Comparison of ENCODE assay signal across 33 mouse cellular contexts in the genomic region with DNA sequence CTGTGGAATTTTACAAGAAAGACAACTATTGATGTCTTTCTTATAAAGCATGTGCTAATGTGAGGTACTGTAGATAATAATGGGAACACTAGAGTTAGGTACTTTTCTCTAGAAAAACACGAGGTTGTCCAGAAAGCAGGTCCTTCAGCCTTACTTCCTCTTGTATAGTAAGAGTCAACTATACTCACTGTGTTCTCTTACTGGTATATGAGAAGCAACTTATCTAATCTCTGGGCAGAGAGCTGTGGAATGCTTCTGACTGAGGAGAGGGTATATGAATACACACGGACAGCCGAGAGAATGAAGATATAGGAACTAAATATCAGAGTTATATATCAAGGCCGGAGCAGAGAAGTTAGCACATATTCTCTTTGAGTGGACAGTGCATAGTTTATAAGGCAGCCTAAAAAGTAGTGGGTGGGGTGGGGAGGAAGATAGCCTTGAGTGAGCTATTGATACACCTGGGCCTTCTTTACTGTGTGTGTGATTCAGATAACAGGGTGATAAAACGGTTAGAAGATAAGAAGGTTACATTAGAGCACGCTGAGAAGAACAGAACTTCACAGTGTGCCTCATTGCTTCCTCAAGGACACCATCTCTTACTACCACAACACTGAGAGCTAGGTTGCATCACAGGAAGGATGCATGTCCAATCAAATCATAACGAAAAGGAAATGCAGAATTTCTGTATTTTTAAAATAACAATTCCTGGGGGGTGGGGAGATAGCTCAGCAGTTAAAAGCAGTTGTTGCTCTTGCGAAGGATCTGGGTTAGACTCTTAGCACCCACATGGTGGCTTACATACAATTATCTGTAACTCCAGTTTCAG. TPM values are rescaled to one million over a fixed set of nuclear protein-coding genes. Genes with fewer than 3 reads are reported as not detected.
DNase-seq lines count a peak whose midpoint lies in the region; ATAC-seq and TF ChIP-seq lines count a peak whose summit lies in the region.
"Had no signal": no experiment of that assay in that cellular context is flagged by ENCODE, and none has a peak within 500 bp of the region (broad histone marks: within the 10 kb centered on the region; RNA-seq: fewer than 3 reads in every experiment).

No protein-coding gene starts in this region.

- H3K9ac ChIP-seq in intestine, embryonic 14.5 days (ENCODE audit: low read length): no peak overlapping the region
- H3K9ac ChIP-seq in intestine, postnatal 0 days (ENCODE audit: low read depth, low read length): no peak overlapping the region
- H3K9ac ChIP-seq: embryonic facial prominence, embryonic 13.5 days; forebrain, embryonic 12.5 days; forebrain, embryonic 15.5 days; heart, embryonic 13.5 days; hindbrain, embryonic 15.5 days had no signal

- H3K36me3 ChIP-seq in intestine, embryonic 14.5 days (ENCODE audit: control insufficient read depth, insufficient read depth, low read length): no peaks in the 10 kb centered on the region
- H3K36me3 ChIP-seq in intestine, postnatal 0 days (ENCODE audit: control insufficient read depth, insufficient read depth): no peaks in the 10 kb centered on the region; the same call in 1 of the 2 replicates
- peaks cover 40% of the 10 kb centered on the region for H3K36me3 ChIP-seq in small intestine, adult 2 months (ENCODE audit: control insufficient read depth, insufficient read depth, low read length)
- H3K36me3 ChIP-seq: embryonic facial prominence, embryonic 10.5 days; embryonic facial prominence, embryonic 13.5 days; forebrain, embryonic 12.5 days; forebrain, embryonic 15.5 days; G1E; heart, embryonic 10.5 days; heart, embryonic 13.5 days; hindbrain, embryonic 15.5 days had no signal

- H3K4me2 ChIP-seq in intestine, embryonic 14.5 days (ENCODE audit: low read length): no peak overlapping the region
- 0 out of 2 replicates have a peak overlapping the region, but pooled peaks have one; percentile 10 for H3K4me2 ChIP-seq in intestine, postnatal 0 days (replicated peaks; ENCODE audit: low read depth)
- H3K4me2 ChIP-seq: embryonic facial prominence, embryonic 13.5 days; forebrain, embryonic 12.5 days; forebrain, embryonic 15.5 days; heart, embryonic 13.5 days; hindbrain, embryonic 15.5 days had no signal

- 67% methylated on average over 8 of the region's 8 CpGs for WGBS in intestine, embryonic 14.5 days
- 41% methylated on average over 8 of the region's 8 CpGs for WGBS in intestine, postnatal 0 days
- WGBS in small intestine, adult 2 months: 24% methylated on average over 8 of the region's 8 CpGs
- WGBS in cerebellum, adult 2 months: 91% methylated on average over 8 of the region's 8 CpGs

- TF ChIP-seq POLR2A in small intestine, adult 2 months (IDR thresholded peaks at IDR 0.05; ENCODE audit: low read depth, low read length): no peak
- TF ChIP-seq POLR2A in cerebellum, adult 2 months (IDR thresholded peaks at IDR 0.05; ENCODE audit: borderline replicate concordance, insufficient read depth, low read length): no peak

- peak; percentile 83 for ATAC-seq in intestine, embryonic 14.5 days (replicated peaks; ENCODE audit: low FRiP score, low TSS enrichment, low read depth)
- ATAC-seq in intestine, postnatal 0 days: peak; percentile 79
- ATAC-seq: forebrain, embryonic 15.5 days had no signal

- no peak overlapping the region for H3K27ac ChIP-seq in intestine, embryonic 14.5 days (ENCODE audit: low read depth)
- peak overlapping the region; percentile 62; the same call in 1 of the 2 replicates for H3K27ac ChIP-seq in intestine, postnatal 0 days (ENCODE audit: low read depth, low read length)
- peak overlapping the region; percentile 84 for H3K27ac ChIP-seq in small intestine, adult 2 months (ENCODE audit: insufficient read depth, low read depth, low read length)
- H3K27ac ChIP-seq in cerebellum, adult 2 months (ENCODE audit: insufficient read depth, low read length): no peak overlapping the region
- H3K27ac ChIP-seq: embryonic facial prominence, embryonic 10.5 days; embryonic facial prominence, embryonic 13.5 days; forebrain, embryonic 12.5 days; forebrain, embryonic 15.5 days; heart, adult 2 months; heart, embryonic 10.5 days; heart, embryonic 13.5 days; hindbrain, embryonic 15.5 days had no signal

- no peak for TF ChIP-seq CTCF in intestine, postnatal 0 days (IDR thresholded peaks at IDR 0.05; ENCODE audit: low read depth)
- TF ChIP-seq CTCF in small intestine, adult 2 months (IDR thresholded peaks at IDR 0.05; ENCODE audit: extremely low read depth, insufficient read length, insufficient replicate concordance, low read depth, low read length): no peak
- no peak for TF ChIP-seq CTCF in cerebellum, adult 2 months (IDR thresholded peaks at IDR 0.05; ENCODE audit: borderline replicate concordance, insufficient read depth, low read depth, low read length)

- H3K27me3 ChIP-seq in intestine, embryonic 14.5 days (replicated peaks; ENCODE audit: control insufficient read depth, insufficient read depth, low read length): no peaks in the 10 kb centered on the region
- no peaks in the 10 kb centered on the region for H3K27me3 ChIP-seq in intestine, postnatal 0 days (replicated peaks; ENCODE audit: control insufficient read depth, insufficient read depth, low read length)
- no peaks in the 10 kb centered on the region for H3K27me3 ChIP-seq in small intestine, adult 2 months (ENCODE audit: control insufficient read depth, insufficient read depth, low read length)
- H3K27me3 ChIP-seq in cerebellum, adult 2 months (ENCODE audit: control insufficient read depth, insufficient read depth, low read length): no peaks in the 10 kb centered on the region
- H3K27me3 ChIP-seq: CH12.LX; embryonic facial prominence, embryonic 13.5 days; forebrain, embryonic 12.5 days; forebrain, embryonic 15.5 days; heart, embryonic 13.5 days; hindbrain, embryonic 15.5 days had no signal

- no peaks in the 10 kb centered on the region for H3K9me3 ChIP-seq in intestine, embryonic 14.5 days (ENCODE audit: control insufficient read depth, low read length)
- no peaks in the 10 kb centered on the region for H3K9me3 ChIP-seq in intestine, postnatal 0 days (ENCODE audit: control insufficient read depth)
- H3K9me3 ChIP-seq: embryonic facial prominence, embryonic 10.5 days; embryonic facial prominence, embryonic 13.5 days; forebrain, embryonic 12.5 days; forebrain, embryonic 15.5 days; G1E; heart, embryonic 10.5 days; heart, embryonic 13.5 days; hindbrain, embryonic 15.5 days had no signal

- no peak overlapping the region for H3K4me3 ChIP-seq in intestine, embryonic 14.5 days (ENCODE audit: low read depth, low read length)
- H3K4me3 ChIP-seq in intestine, postnatal 0 days (ENCODE audit: low read depth, low read length): no peak overlapping the region
- no peak overlapping the region for H3K4me3 ChIP-seq in small intestine, adult 2 months (ENCODE audit: low read depth, low read length)
- H3K4me3 ChIP-seq in cerebellum, adult 2 months (replicated peaks; ENCODE audit: insufficient read depth, low read depth, low read length): no peak overlapping the region
- H3K4me3 ChIP-seq: embryonic facial prominence, embryonic 10.5 days; embryonic facial prominence, embryonic 13.5 days; erythroblast, embryonic 14.5 days; forebrain, embryonic 12.5 days; forebrain, embryonic 15.5 days; heart, adult 2 months; heart, embryonic 10.5 days; heart, embryonic 13.5 days; hindbrain, embryonic 15.5 days had no signal

- H3K4me1 ChIP-seq in intestine, embryonic 14.5 days (replicated peaks; ENCODE audit: control insufficient read depth, insufficient read depth, low read length): peaks cover 4% of the 10 kb centered on the region; the same call in 1 of the 2 replicates
- no peaks in the 10 kb centered on the region; the same call in 1 of the 2 replicates for H3K4me1 ChIP-seq in intestine, postnatal 0 days (replicated peaks; ENCODE audit: control insufficient read depth, insufficient read depth, low read length)
- peaks cover 11% of the 10 kb centered on the region; the same call in 1 of the 2 replicates for H3K4me1 ChIP-seq in small intestine, adult 2 months (ENCODE audit: control insufficient read depth, insufficient read depth, insufficient read length, low read length)
- no peaks in the 10 kb centered on the region for H3K4me1 ChIP-seq in cerebellum, adult 2 months (ENCODE audit: control insufficient read depth, insufficient read depth, low read length)
- H3K4me1 ChIP-seq: embryonic facial prominence, embryonic 10.5 days; embryonic facial prominence, embryonic 13.5 days; forebrain, embryonic 12.5 days; forebrain, embryonic 15.5 days; heart, embryonic 10.5 days; heart, embryonic 13.5 days; hindbrain, embryonic 15.5 days had no signal

- peak; percentile 79 for DNase-seq in 416B (ENCODE audit: low read depth)
- no peak for DNase-seq in intestine, embryonic 14.5 days (ENCODE audit: low spot score)
- no peak for DNase-seq in kidney, postnatal 25 days
- DNase-seq in cerebellum, adult 2 months: no peak
- no peak for DNase-seq in left cerebral cortex, adult 9 months (ENCODE audit: low spot score in 2 of 2)
- DNase-seq: adrenal gland, adult 2 months; adrenal gland, postnatal 14 days; B cell, adult 2 months; cerebellum, adult 11 months; cerebellum, adult 8-10 months; cerebellum, postnatal 10 days; cerebellum, postnatal 36 days; embryo, embryonic 11 days; gastrocnemius, postnatal 25 days; heart, adult 2 months; heart, postnatal 14 days; heart, postnatal 4 days had no signal

RNA-seq across cellular contexts. Expression of a gene that starts 12.3 kb away (rescaled TPM):
- polyA plus RNA-seq in intestine, embryonic 14.5 days (2014; fragmentation: Nextera tagmentation; extraction: Ambion mirVana): 37.0 and 42.3 TPM in 2 replicates
- 38.9 and 52.2 TPM in 2 replicates for polyA plus RNA-seq in intestine, postnatal 0 days (2015; fragmentation: Nextera tagmentation; extraction: Ambion mirVana)
- 162 and 362 TPM in 2 replicates for polyA plus RNA-seq in small intestine, adult 2 months (2012; rRNA removed)
- 0.08 TPM in 2 replicates for polyA plus RNA-seq in cerebellum, adult 2 months (2012; rRNA removed)
- polyA plus RNA-seq: embryonic facial prominence, embryonic 13.5 days; forebrain, embryonic 15.5 days; G1E; hindbrain, embryonic 11.5 days had no signal

RNA-seq across cellular contexts. Expression of a gene that starts 27.8 kb away (rescaled TPM):
- polyA plus RNA-seq in intestine, embryonic 14.5 days (2014; fragmentation: Nextera tagmentation; extraction: Ambion mirVana): not detected in 2 replicates
- not detected in 2 replicates for polyA plus RNA-seq in intestine, postnatal 0 days (2015; fragmentation: Nextera tagmentation; extraction: Ambion mirVana)
- polyA plus RNA-seq in small intestine, adult 2 months (2012; rRNA removed): not detected in 2 replicates
- polyA plus RNA-seq in cerebellum, adult 2 months (2012; rRNA removed): not detected in 2 replicates
- polyA plus RNA-seq: adrenal gland, adult 2 months; cortical plate, adult 2 months; embryonic facial prominence, embryonic 10.5 days; embryonic facial prominence, embryonic 13.5 days; erythroblast, embryonic 14.5 days; forebrain, embryonic 12.5 days; forebrain, embryonic 15.5 days; G1E; gonadal fat pad, adult 2 months; heart, adult 2 months; heart, embryonic 10.5 days; heart, embryonic 13.5 days; heart, embryonic 16.5 days; hindbrain, embryonic 11.5 days; hindbrain, embryonic 15.5 days had no signal

RNA-seq across cellular contexts. Expression of a gene that starts 55.3 kb away (rescaled TPM):
- polyA plus RNA-seq in intestine, embryonic 14.5 days (2014; fragmentation: Nextera tagmentation; extraction: Ambion mirVana): 1.0 and 1.1 TPM in 2 replicates
- 0.77 and 1.1 TPM in 2 replicates for polyA plus RNA-seq in intestine, postnatal 0 days (2015; fragmentation: Nextera tagmentation; extraction: Ambion mirVana)
- polyA plus RNA-seq in small intestine, adult 2 months (2012; rRNA removed): 0.06 and 0.11 TPM in 2 replicates
- 0.95 and 1.3 TPM in 2 replicates for polyA plus RNA-seq in cerebellum, adult 2 months (2012; rRNA removed)
- polyA plus RNA-seq: adrenal gland, adult 2 months; erythroblast, embryonic 14.5 days; G1E had no signal

Comparison
In these comparisons a context has a peak if more than half of its experiments do, and no peak if none do; other contexts are left out.
1. H3K27ac ChIP-seq: peak in intestine, postnatal 0 days (single experiment) and small intestine, adult 2 months (single experiment); none in intestine, embryonic 14.5 days (single experiment) and cerebellum, adult 2 months (single experiment).
2. RNA of a gene that starts 12.3 kb away (polyA plus RNA-seq): 162 to 362 TPM in small intestine, adult 2 months, 38.9 to 52.2 TPM in intestine, postnatal 0 days and 37.0 to 42.3 TPM in intestine, embryonic 14.5 days; 0.08 TPM in cerebellum, adult 2 months; every median in the first group is over 10 times any median in the second.